Mouse (Mus musculus) kidney, postnatal 14 days (tissue): ENCODE measurements around the gene Ppp3cb.

ENCODE experiments used
- DNase-seq: peaks from one replicate; pipeline ENCODE4 v3.0.0; 2022; ENCODE audit warnings: mixed read lengths

Ppp3cb gene

GRCm38 (mm10) chr14:20479291-20480194 lies 66.8 kb downstream of the Ppp3cb start, which contains the start of gene Anxa7:
Gene Anxa7 (minus strand): TSS chr14:20480133.
- DNase-seq = peak; percentile 88

- DNase-seq = peak; percentile 65
Observed at GRCm38 (mm10) chr14:20478801-20479200, 67.6 kb downstream of the Ppp3cb start.

GRCm38 (mm10) chr14:20478385-20478784 lies 68.0 kb downstream of the Ppp3cb start:
- DNase-seq = no peak

- DNase-seq = no peak
Observed at GRCm38 (mm10) chr14:20477261-20478025, 68.9 kb downstream of the Ppp3cb start.

- no peak for DNase-seq
Observed at GRCm38 (mm10) chr14:20460216-20460615, 86.2 kb downstream of the Ppp3cb start.

GRCm38 (mm10) chr14:20458378-20458777 lies 88.0 kb downstream of the Ppp3cb start:
- no peak for DNase-seq

GRCm38 (mm10) chr14:20452929-20453328 lies 93.4 kb downstream of the Ppp3cb start:
- DNase-seq = no peak

GRCm38 (mm10) chr14:20451765-20452331 lies 94.5 kb downstream of the Ppp3cb start, which contains the start of gene Cfap70:
Gene Cfap70 (minus strand): TSS chr14:20452226.
- DNase-seq = peak; percentile 85

- DNase-seq = no peak
Observed at GRCm38 (mm10) chr14:20451302-20451701, 95.1 kb downstream of the Ppp3cb start.
